Mouse (Mus musculus) liver, embryonic 12.5 days (tissue): ENCODE data around the gene Zfp949. TPM values are rescaled to one million over a fixed set of nuclear protein-coding genes. Genes with fewer than 3 reads are reported as not detected.

ENCODE experiments used
- polyA plus RNA-seq: library from polyadenylated mRNA; unstranded; fragments of >200 nt; fragmentation: Nextera tagmentation; extraction: Ambion mirVana; gene quantifications from 2 replicates; pipeline ENCODE4 v1.2.1, GENCODE M21; 2016

Zfp949 gene
- polyA plus RNA-seq, 1 experiment from 2014 or later = 5.9 TPM

Other genes starting within 250 kb of the Zfp949 start
- gene Nt5e, start 220.8 kb upstream of the Zfp949 start, polyA plus RNA-seq = 6.3 and 6.7 TPM in 2 replicates
- gene Snx14, start 109.1 kb upstream of the Zfp949 start, polyA plus RNA-seq = 14.5 and 16.0 TPM in 2 replicates
- 0.15 and 0.61 TPM in 2 replicates for gene Gm20537, start 91.4 kb upstream of the Zfp949 start, polyA plus RNA-seq
- gene Syncrip, start 65.4 kb upstream of the Zfp949 start, polyA plus RNA-seq = 77.0 and 79.0 TPM in 2 replicates
- gene Trim43a, start 32.9 kb downstream of the Zfp949 start, polyA plus RNA-seq = not detected in 2 replicates
- 24.2 and 28.3 TPM in 2 replicates for gene Mthfsl, start 172.3 kb downstream of the Zfp949 start, polyA plus RNA-seq
- gene Bcl2a1d, start 183.9 kb downstream of the Zfp949 start, polyA plus RNA-seq = 0.47 TPM in 1 of 2 replicates, not detected in the other